Mouse (Mus musculus) right cerebral cortex, adult 18-20 months (tissue): ENCODE results near the gene Xirp1.

Experiments used
- DNase-seq: peaks from one replicate; pipeline ENCODE4 v3.0.0; 2022; ENCODE audit warnings: mixed read lengths

Xirp1 gene

GRCm38 (mm10) chr9:119984536-119985011, 38.8 kb downstream of the Xirp1 start, which contains the start of gene Csrnp1:
Csrnp1 (minus strand) TSS chr9:119984658.
- no peak for DNase-seq

DNA sequence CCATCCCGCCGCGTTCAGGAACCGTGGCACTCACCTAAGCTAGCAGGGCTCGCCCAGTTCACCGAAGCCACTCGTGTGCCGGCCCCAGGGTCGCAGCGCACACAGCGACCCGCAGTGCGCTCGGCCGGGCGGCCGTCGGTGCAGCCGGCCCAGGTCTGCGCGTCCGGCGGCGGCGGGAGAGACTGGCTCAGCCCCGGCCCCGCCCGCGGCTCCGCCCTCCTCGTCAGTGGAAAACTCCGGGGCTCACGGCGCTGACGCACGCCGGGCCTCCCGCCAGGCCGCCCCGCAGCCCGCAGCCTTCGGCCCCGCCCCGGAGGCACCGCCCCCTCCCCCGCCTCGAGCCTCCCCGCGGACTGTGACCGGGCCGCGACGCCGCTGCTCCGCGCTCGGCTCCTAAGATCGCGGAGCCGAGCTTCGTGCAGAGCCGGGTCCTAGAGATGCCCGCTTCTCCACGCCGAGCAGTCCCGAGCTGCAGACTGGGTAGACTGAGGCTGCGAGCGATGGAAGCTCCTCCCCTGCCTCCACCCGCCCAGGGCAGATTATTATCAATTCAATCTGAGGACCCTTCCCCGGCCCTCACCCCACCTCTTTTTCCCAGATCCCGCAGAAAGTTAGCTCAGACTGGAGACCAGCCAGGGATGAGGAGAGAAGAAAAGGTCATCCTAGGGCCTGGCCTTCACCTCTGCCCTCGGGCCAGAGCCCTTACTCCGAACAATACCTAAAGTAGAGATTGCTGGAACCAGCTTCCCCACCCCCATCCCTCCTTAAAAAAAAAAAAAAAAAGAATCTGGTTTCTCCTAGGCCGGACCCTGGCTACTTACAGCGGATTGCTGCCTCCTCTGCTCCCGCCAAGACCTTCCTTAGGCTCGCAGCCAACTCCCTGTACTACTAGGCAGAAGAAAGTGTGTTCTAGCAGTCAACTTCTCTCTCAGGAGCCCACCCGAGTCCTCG, 39.5 kb downstream of the Xirp1 start:
- DNase-seq = peak; percentile 93

DNA sequence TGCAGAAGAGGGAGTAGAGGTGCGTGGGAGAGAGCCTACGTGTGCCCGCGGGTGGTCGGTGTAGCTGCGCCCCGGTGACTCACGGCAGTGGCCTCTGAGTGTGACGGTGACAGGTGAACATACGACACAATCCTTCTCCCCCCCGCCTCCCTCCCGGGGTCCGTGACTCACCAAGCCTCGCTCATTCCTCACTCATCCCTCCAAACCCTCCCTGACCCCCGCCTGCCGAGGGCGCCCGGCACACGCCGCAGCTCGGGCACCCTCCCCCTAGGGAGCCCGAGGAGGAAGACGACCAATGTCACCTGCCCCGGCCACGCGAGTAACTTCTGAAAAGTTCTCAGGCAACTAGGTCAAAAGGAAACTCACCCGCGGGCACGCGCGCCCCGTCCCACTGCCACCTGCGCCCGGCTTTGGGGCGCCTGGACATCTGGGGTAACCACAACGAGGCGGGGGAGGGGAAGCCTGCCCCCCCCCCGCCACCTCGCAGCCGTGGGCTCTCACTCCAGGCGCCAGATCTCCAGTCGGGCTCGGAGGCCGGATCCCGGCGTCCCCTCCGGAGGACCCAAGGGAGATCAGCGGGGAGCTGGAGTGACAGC, 40.3 kb downstream of the Xirp1 start:
- DNase-seq = peak; percentile 46

GRCm38 (mm10) chr9:119982241-119982811, 41.1 kb downstream of the Xirp1 start:
- peak; percentile 66 for DNase-seq

DNA sequence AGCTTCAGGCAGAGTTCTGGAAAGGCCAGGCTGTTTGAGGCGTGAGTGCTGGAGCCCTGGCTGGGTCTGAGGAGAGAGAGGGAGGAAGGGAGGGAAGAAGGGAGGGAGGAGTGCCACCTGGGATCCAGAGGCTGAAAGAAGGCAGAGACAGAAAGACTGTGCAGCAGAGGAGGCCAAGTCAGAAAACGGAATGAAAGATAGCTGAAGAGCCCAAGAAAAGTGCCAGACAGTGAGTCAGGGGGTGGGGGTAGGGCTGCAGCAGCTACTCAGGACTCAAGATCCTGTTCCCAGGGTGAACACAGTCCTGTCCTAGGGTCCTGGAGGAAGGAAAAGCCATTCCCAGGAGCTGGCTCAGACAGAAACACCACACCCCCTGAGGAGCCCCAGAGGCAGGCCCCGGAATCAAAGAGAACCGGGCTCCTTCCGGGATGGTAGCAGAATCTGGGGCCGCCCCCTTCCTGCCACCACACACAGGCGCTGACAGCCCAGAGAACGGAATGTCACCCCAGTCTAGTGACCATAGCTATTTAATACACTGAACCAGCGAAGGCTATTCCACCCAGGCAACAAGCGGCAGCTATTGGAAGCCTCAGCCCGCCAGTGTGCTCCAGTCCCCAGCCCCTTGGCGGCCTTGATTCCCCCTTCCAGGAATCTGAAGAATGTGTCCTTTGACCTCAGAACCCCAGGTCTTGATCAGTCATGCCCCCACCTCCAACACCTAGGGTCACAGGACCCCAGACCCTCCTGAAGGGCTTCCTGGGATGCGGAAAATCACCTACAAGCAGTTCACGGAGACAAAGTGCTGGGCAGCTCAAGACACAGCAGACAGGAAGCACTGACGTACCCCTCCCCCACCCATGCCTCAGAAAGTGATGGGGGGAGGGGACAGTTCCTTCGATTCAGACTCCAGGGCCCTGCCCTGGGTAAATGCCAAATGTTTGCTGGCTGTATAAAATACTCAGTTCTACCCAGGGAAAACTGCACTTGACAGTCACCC, 41.9 kb downstream of the Xirp1 start:
- DNase-seq = peak; percentile 64

DNA sequence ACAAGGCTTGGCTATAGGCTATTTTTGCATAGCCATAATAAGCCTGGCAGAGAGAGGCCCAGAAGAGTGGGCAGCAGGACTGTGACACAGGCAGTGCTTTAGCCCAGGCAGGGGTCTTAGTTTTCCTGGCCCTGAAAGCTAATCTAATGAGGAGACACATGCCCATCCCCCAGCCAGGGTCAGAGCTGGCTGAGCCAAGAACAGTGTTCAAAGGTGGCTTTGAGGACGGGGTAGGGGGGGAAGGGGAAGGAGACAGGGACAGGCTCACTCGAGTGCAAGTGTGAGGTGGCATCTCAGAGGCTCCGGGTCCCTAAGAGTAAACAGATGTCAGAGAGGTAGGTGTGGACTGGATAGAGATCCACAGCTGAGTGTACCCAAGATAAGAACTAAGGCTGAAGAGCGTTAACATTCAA, 42.6 kb downstream of the Xirp1 start:
- DNase-seq = no peak

GRCm38 (mm10) chr9:119979749-119980148, 43.6 kb downstream of the Xirp1 start:
- DNase-seq = no peak

GRCm38 (mm10) chr9:119978811-119979441, 44.5 kb downstream of the Xirp1 start:
- peak; percentile 87 for DNase-seq

- DNase-seq = no peak
Measured at GRCm38 (mm10) chr9:119978151-119978810, 45.1 kb downstream of the Xirp1 start.

DNA sequence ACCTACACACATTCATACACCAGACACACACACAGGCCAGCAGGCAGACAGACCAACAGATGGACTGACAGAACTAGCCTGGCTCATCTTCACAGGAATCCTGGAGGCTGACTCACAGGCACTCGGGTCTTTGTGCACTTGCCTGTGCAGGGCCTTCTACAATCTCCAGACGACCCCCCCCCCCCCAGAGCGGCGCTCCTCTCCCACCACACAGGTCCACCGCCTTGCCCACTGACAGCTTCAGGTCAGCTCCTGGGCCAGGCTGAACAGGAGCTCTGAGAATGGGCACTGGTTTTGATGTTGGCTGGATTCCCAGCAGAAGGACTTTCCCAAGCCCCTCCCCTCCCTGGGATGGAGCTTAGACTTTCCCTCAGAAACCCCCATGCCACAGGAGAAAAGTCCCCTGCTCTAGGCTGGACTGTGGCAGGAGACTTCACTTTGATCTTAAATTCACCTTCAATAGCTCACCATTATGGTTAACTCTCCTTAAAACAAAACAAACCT, 45.8 kb downstream of the Xirp1 start:
- DNase-seq = no peak

DNA sequence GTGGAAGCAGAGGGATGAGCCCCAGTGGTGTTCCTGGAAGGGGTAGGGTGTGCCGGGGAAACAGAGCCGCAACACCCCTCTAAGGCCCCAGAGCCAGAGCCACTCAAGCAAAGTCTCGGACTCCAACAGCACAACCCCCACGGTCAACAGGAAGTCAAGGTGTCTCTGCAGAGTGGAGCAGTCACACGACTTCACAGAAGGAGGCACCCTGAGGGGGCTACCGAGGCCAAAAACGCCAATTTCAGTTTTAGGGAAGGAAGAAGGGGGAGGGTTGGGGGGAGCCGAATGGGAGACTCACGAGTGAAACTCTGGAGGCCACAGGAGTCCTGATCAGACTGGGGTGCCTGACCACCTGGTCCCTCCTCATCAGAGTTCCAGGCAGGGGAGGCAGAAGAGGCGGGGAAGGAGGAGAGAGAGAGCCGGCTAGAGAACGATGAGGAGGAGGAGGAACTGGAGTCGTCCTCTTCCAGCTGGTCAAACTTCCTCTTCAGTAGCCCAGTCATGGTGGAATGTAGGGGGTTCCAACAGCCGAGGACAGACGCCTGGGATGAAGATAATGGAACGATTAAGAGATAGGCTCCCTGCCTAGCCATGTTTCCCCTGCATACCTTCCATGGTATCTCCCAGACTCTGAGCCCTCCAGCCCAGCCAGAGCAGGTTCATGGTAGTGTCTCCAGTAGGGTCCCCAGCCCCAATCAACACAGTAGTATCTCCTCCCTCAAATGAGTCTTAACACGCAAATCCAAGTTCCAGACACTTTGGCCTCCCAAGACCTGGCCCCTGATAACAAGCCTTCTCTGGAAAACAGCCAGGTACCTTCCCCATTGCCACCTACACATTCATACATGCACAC, 46.5 kb downstream of the Xirp1 start:
- no peak for DNase-seq

GRCm38 (mm10) chr9:119975286-119975685, 48.1 kb downstream of the Xirp1 start:
- DNase-seq = no peak

DNA sequence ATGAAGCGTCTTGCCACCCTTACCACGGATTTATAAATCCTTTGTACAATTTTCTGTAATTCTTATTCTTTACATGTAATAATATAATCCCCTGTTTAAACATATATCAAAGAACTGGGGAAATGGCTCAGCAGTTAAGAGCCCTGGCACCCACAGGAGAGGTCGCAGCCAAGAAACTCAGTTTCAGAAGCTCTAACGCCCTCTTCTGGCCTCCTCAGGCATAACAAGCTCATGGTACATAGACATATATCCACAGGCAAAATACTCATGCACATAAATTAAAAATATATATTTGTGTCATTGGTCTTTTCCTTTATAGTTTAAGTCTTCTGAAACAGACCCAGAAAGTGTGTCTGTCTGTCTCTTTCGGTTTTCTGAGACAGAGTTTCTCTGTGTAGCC, 48.8 kb downstream of the Xirp1 start:
- no peak for DNase-seq

- no peak for DNase-seq
Measured at GRCm38 (mm10) chr9:119973869-119974520, 49.4 kb downstream of the Xirp1 start.

- no peak for DNase-seq
Measured at GRCm38 (mm10) chr9:119973281-119973680, 50.1 kb downstream of the Xirp1 start.

DNA sequence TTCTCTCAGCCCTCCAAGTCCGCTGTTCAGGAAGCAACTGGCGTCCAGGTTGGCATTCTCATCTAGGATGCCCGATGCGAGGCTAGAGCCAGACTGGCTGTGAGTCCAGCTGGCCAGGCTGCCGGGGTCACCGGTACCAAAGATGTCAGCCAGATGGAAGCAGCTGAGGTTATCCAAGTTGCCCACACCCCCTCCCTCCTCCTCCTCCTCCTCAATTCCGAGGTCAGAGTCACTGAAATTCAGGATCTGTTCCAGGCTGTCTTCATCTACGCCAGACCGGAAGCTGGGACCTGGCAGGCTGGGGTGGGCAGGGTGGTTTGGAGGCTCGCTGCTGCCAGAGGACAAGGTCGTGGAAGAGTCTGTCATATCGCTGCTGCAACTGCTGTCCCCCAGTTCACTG, 50.8 kb downstream of the Xirp1 start:
- DNase-seq = no peak

DNA sequence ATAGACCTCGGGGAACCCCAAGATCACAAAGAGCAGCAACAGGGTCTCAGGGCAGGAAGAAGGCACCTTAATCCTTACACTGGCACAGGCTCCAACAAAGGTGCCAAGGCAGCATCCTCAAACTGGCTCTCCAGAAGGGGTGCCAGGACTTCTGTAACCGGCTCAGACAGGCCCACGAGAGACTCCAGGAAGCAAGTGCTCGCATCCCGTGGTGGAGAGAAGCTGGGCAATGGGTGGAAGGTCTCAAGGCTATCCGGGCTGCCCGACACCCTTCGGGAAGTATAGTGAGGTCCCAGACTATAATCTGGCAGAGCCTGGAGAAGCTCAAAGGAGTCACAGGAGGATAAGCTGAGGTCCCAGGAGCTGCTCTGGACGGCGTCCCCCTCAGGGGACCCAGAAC, 51.2 kb downstream of the Xirp1 start:
- DNase-seq = no peak

GRCm38 (mm10) chr9:119970763-119971656, 52.4 kb downstream of the Xirp1 start:
- DNase-seq = peak; percentile 66
